Mouse (Mus musculus) heart, postnatal 4 days (tissue): ENCODE data around the gene Col6a3. TPM values are rescaled to one million over a fixed set of nuclear protein-coding genes. Genes with fewer than 3 reads are reported as not detected.
A peak's percentile ranks its signal among the peaks of the same experiment; 100 is the strongest.

ENCODE experiments used
- DNase-seq: peaks from one replicate; pipeline ENCODE4 v3.0.0; 2021
- total RNA-seq, 2 experiments: library from RNA; stranded (reverse); gene quantifications; 2 replicates each; pipeline ENCODE4 v1.2.3; 2021

Gene Col6a3
- total RNA-seq, 2 experiments from 2014 or later = 103 to 109 TPM

DNA sequence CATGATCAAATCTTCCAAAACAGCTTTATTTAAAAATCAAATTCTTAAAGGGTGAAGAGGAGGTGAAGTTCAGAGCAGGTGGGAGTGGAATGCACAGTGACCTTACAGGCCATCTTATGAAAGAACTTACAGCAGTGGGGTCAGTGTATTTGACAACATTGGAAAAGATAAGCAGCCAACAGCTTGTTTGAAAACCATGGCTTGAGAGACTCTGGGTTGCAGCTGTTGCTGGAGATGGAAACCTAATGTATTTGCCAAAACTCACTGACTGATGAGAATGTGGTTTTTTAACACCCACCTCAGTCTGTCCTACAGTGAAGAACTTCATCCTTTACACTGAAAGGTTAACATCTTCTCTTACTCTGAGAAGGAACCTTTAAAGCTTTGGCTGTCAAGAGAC is 120.4 kb downstream of the Col6a3 start:
- no peak for DNase-seq

GRCm38 (mm10) chr1:90722021-90722420 is 121.8 kb downstream of the Col6a3 start:
- DNase-seq = no peak

DNA sequence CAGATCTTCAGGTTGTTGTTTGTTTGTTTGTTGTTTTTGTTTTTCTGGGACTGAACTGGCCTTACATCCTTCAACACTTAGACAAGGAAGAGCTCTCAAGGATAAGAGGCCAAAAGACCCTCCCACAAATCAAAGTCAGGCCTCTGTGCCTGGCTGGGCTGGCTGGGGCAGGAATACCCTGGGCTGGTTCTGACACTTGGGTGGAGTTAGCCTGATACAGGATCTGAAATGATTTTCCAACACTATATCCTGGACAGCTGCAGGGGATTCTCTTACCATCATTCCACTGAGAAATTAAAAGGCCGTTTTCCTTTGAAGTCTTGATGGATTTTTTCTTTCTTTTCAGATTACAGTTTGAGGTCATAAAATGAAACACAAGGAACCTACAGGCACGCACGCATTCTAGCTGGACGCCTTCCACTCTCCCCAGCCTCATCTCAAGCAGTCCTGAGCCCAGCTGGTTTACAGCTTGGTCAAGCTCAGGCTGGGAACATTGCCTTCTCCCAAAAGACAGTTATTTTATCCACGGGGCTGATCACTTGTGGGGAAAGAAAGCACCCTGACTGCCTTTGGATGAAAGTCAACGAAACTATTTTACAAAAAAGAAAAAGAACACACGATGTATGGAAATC is 123.0 kb downstream of the Col6a3 start:
- DNase-seq = peak; percentile 17

DNA sequence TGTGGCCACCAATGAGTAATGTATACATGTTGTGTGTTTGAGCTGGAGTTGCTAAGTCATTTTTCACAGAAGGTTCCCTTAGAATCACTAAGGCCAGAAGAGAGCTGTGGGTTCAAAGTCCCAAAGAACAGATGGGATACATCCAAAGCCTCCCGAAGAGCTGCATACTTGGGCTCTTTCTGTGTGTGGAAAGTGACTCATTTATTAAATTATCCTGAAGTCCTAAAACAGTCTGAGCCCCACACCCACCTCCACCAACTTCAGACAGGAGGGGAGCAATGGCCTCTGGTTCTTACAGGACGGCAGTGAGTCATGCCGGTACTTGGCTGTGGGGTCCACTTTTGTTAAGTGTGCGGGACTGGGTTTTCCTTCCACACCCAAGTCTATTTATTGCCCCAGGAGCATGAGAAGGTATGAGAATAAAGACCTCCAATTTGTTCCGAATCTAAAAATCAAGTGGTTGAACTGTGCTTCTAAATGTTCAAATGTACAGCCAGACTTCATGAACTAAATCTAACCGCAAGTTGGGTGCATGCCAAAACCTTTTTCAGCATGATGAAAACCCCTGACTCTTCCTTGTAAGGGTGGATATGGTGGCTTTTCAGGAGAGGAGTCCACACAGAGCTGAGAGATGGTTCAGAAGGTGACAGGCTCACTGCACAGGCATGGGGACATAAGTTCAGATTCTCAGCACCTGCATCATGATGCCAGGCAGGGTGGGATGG is 124.8 kb downstream of the Col6a3 start:
- DNase-seq = no peak

- DNase-seq = no peak
These were observed 127.5 kb downstream of the Col6a3 start for GRCm38 (mm10) chr1:90716258-90716657.

Other genes starting within 250 kb of the Col6a3 start
- 10 to 100 TPM; 78.6 to 91.6 TPM for gene Cops8, start 241.0 kb downstream of the Col6a3 start, total RNA-seq
- gene Mlph, start 71.1 kb upstream of the Col6a3 start, total RNA-seq = 1 to 10 TPM; 1.0 TPM
- gene Prlh, start 109.1 kb upstream of the Col6a3 start, total RNA-seq = not detected
- 1 to 10 TPM; 4.3 to 5.1 TPM for gene Rab17, start 125.7 kb upstream of the Col6a3 start, total RNA-seq
- 100 to 1,000 TPM; 214 to 233 TPM for gene Lrrfip1, start 154.8 kb upstream of the Col6a3 start, total RNA-seq